Mouse (Mus musculus): ENCODE results near the gene Fndc4. TPM values are rescaled to one million over a fixed set of nuclear protein-coding genes. Genes with fewer than 3 reads are reported as not detected.

The Fndc4 gene
- polyA plus RNA-seq, 1 experiment from 2014 or later: 42.8 TPM

- WGBS: 86% methylated on average over 3 of the region's 3 CpGs
- no peak for ATAC-seq (ENCODE audit: low FRiP score, low TSS enrichment)
- no peak overlapping the region for H3K27ac ChIP-seq (ENCODE audit: low read depth, low read length)
- no peaks in the 10 kb centered on the region for H3K27me3 ChIP-seq (ENCODE audit: control insufficient read depth, insufficient read depth, low read length)
- no peak overlapping the region for H3K4me3 ChIP-seq (ENCODE audit: low read length)
- no peaks in the 10 kb centered on the region for H3K9me3 ChIP-seq (ENCODE audit: control insufficient read depth, low read length)
- peaks cover 3% of the 10 kb centered on the region; the same call in 1 of the 2 replicates for H3K36me3 ChIP-seq (ENCODE audit: control insufficient read depth, insufficient read depth, low read length)
- H3K9ac ChIP-seq (ENCODE audit: low read depth, low read length): no peak overlapping the region
- H3K4me2 ChIP-seq (replicated peaks; ENCODE audit: low read depth, low read length): no peak overlapping the region
- peaks cover 9% of the 10 kb centered on the region; the same call in 1 of the 2 replicates for H3K4me1 ChIP-seq (ENCODE audit: control insufficient read depth, insufficient read depth, low read length)
Measured at GRCm38 (mm10) chr5:31297981-31298380, 2.1 kb upstream of the Fndc4 start.

GRCm38 (mm10) chr5:31297047-31297757 is 1.3 kb upstream of the Fndc4 start, which contains the start of gene Gckr:
Gene Gckr, plus strand, starts transcription at chr5:31297443.
- Histone ChIP-seq H3K4me2 (replicated peaks; ENCODE audit: low read depth, low read length) (peak within 1 kb of the TSS; percentile 88; the same call in 1 of the 2 replicates), H3K27ac (ENCODE audit: low read depth, low read length) (no peak within 1 kb of the TSS), H3K4me1 (ENCODE audit: control insufficient read depth, insufficient read depth, low read length) (peaks cover 9% of the 10 kb centered on the region; the same call in 1 of the 2 replicates), H3K27me3 (ENCODE audit: control insufficient read depth, insufficient read depth, low read length) (no peaks in the 10 kb centered on the region), H3K9ac (ENCODE audit: low read depth, low read length) (no peak within 1 kb of the TSS), H3K36me3 (ENCODE audit: control insufficient read depth, insufficient read depth, low read length) (peaks cover 3% of the 10 kb centered on the region; the same call in 1 of the 2 replicates), H3K9me3 (ENCODE audit: control insufficient read depth, low read length) (no peaks in the 10 kb centered on the region), H3K4me3 (ENCODE audit: low read length) (no peak within 1 kb of the TSS)
- ATAC-seq (ENCODE audit: low FRiP score, low TSS enrichment): no peak
- WGBS: 75% methylated on average over 13 of the region's 13 CpGs

- peak overlapping the region; percentile 88 for H3K4me2 ChIP-seq (replicated peaks; ENCODE audit: low read depth, low read length)
- peak overlapping the region; percentile 83 for H3K4me3 ChIP-seq (ENCODE audit: low read length)
- peaks cover 9% of the 10 kb centered on the region; the same call in 1 of the 2 replicates for H3K4me1 ChIP-seq (ENCODE audit: control insufficient read depth, insufficient read depth, low read length)
- ATAC-seq (ENCODE audit: low FRiP score, low TSS enrichment): peak; percentile 45
- WGBS: 4% methylated on average over 28 of the region's 29 CpGs
- peaks cover 3% of the 10 kb centered on the region; the same call in 1 of the 2 replicates for H3K36me3 ChIP-seq (ENCODE audit: control insufficient read depth, insufficient read depth, low read length)
- no peaks in the 10 kb centered on the region for H3K9me3 ChIP-seq (ENCODE audit: control insufficient read depth, low read length)
- no peaks in the 10 kb centered on the region for H3K27me3 ChIP-seq (ENCODE audit: control insufficient read depth, insufficient read depth, low read length)
- H3K9ac ChIP-seq (ENCODE audit: low read depth, low read length): peak overlapping the region; percentile 88
- no peak overlapping the region; the same call in 1 of the 2 replicates for H3K27ac ChIP-seq (ENCODE audit: low read depth, low read length)
Measured at GRCm38 (mm10) chr5:31294964-31295605, 795 bp downstream of the Fndc4 start.

- no peaks in the 10 kb centered on the region for H3K27me3 ChIP-seq (ENCODE audit: control insufficient read depth, insufficient read depth, low read length)
- H3K36me3 ChIP-seq (ENCODE audit: control insufficient read depth, insufficient read depth, low read length): peaks cover 11% of the 10 kb centered on the region
- 2% methylated on average over 9 of the region's 9 CpGs for WGBS
- H3K4me1 ChIP-seq (ENCODE audit: control insufficient read depth, insufficient read depth, low read length): peaks cover 13% of the 10 kb centered on the region; the same call in 1 of the 2 replicates
- H3K4me3 ChIP-seq (ENCODE audit: low read length): peak overlapping the region; percentile 59
- H3K9me3 ChIP-seq (ENCODE audit: control insufficient read depth, low read length): no peaks in the 10 kb centered on the region
- ATAC-seq (ENCODE audit: low FRiP score, low TSS enrichment): no peak; the same call in 1 of the 2 replicates
- peak overlapping the region; percentile 81 for H3K4me2 ChIP-seq (replicated peaks; ENCODE audit: low read depth, low read length)
- peak overlapping the region; percentile 62; the same call in 1 of the 2 replicates for H3K9ac ChIP-seq (ENCODE audit: low read depth, low read length)
- peak overlapping the region; percentile 60; the same call in 1 of the 2 replicates for H3K27ac ChIP-seq (ENCODE audit: low read depth, low read length)
Measured at GRCm38 (mm10) chr5:31291361-31291688, 4.6 kb downstream of the Fndc4 start.

GRCm38 (mm10) chr5:31290521-31291360 is 5.1 kb downstream of the Fndc4 start, which contains the start of gene Ift172:
Gene Ift172, minus strand, starts transcription at chr5:31291116.
- H3K4me2 ChIP-seq (replicated peaks; ENCODE audit: low read depth, low read length): peak within 1 kb of the TSS; percentile 81
- no peaks in the 10 kb centered on the region for H3K9me3 ChIP-seq (ENCODE audit: control insufficient read depth, low read length)
- H3K9ac ChIP-seq (ENCODE audit: low read depth, low read length): peak within 1 kb of the TSS; percentile 62
- peaks cover 17% of the 10 kb centered on the region for H3K36me3 ChIP-seq (ENCODE audit: control insufficient read depth, insufficient read depth, low read length)
- peaks cover 10% of the 10 kb centered on the region; the same call in 1 of the 2 replicates for H3K4me1 ChIP-seq (ENCODE audit: control insufficient read depth, insufficient read depth, low read length)
- peak within 1 kb of the TSS; percentile 77 for H3K27ac ChIP-seq (ENCODE audit: low read depth, low read length)
- 3% methylated on average over 45 of the region's 45 CpGs for WGBS
- ATAC-seq (ENCODE audit: low FRiP score, low TSS enrichment): peak; percentile 92
- no peaks in the 10 kb centered on the region for H3K27me3 ChIP-seq (ENCODE audit: control insufficient read depth, insufficient read depth, low read length)
- H3K4me3 ChIP-seq (ENCODE audit: low read length): peak within 1 kb of the TSS; percentile 59

GRCm38 (mm10) chr5:31289626-31290230 is 6.2 kb downstream of the Fndc4 start:
- ATAC-seq (ENCODE audit: low FRiP score, low TSS enrichment): no peak
- Histone ChIP-seq H3K27ac (ENCODE audit: low read depth, low read length) (no peak overlapping the region), H3K4me3 (ENCODE audit: low read length) (peak overlapping the region; percentile 59), H3K9ac (ENCODE audit: low read depth, low read length) (peak overlapping the region; percentile 62; the same call in 1 of the 2 replicates), H3K36me3 (ENCODE audit: control insufficient read depth, insufficient read depth, low read length) (peaks cover 26% of the 10 kb centered on the region), H3K27me3 (ENCODE audit: control insufficient read depth, insufficient read depth, low read length) (no peaks in the 10 kb centered on the region), H3K4me2 (replicated peaks; ENCODE audit: low read depth, low read length) (peak overlapping the region; percentile 81; the same call in 1 of the 2 replicates), H3K9me3 (ENCODE audit: control insufficient read depth, low read length) (no peaks in the 10 kb centered on the region), H3K4me1 (ENCODE audit: control insufficient read depth, insufficient read depth, low read length) (peaks cover 8% of the 10 kb centered on the region; the same call in 1 of the 2 replicates)
- WGBS: 88% methylated on average over 3 of the region's 3 CpGs

- H3K4me3 ChIP-seq (ENCODE audit: low read length): no peak overlapping the region
- H3K4me1 ChIP-seq (ENCODE audit: control insufficient read depth, insufficient read depth, low read length): peaks cover 4% of the 10 kb centered on the region; the same call in 1 of the 2 replicates
- no peak for ATAC-seq (ENCODE audit: low FRiP score, low TSS enrichment)
- 81% methylated on average over 3 of the region's 3 CpGs for WGBS
- H3K4me2 ChIP-seq (replicated peaks; ENCODE audit: low read depth, low read length): no peak overlapping the region
- no peak overlapping the region for H3K9ac ChIP-seq (ENCODE audit: low read depth, low read length)
- no peak overlapping the region for H3K27ac ChIP-seq (ENCODE audit: low read depth, low read length)
- H3K27me3 ChIP-seq (ENCODE audit: control insufficient read depth, insufficient read depth, low read length): no peaks in the 10 kb centered on the region
- no peaks in the 10 kb centered on the region for H3K9me3 ChIP-seq (ENCODE audit: control insufficient read depth, low read length)
- H3K36me3 ChIP-seq (ENCODE audit: control insufficient read depth, insufficient read depth, low read length): peaks cover 31% of the 10 kb centered on the region
Measured at GRCm38 (mm10) chr5:31288655-31289054, 7.2 kb downstream of the Fndc4 start.

GRCm38 (mm10) chr5:31288225-31288624 is 7.7 kb downstream of the Fndc4 start:
- H3K9me3 ChIP-seq (ENCODE audit: control insufficient read depth, low read length): no peaks in the 10 kb centered on the region
- H3K9ac ChIP-seq (ENCODE audit: low read depth, low read length): no peak overlapping the region
- ATAC-seq (ENCODE audit: low FRiP score, low TSS enrichment): no peak
- H3K27me3 ChIP-seq (ENCODE audit: control insufficient read depth, insufficient read depth, low read length): no peaks in the 10 kb centered on the region
- no peak overlapping the region for H3K4me3 ChIP-seq (ENCODE audit: low read length)
- H3K27ac ChIP-seq (ENCODE audit: low read depth, low read length): no peak overlapping the region
- peaks cover 36% of the 10 kb centered on the region for H3K36me3 ChIP-seq (ENCODE audit: control insufficient read depth, insufficient read depth, low read length)
- 84% methylated on average over 4 of the region's 4 CpGs for WGBS
- H3K4me2 ChIP-seq (replicated peaks; ENCODE audit: low read depth, low read length): no peak overlapping the region
- peaks cover 4% of the 10 kb centered on the region; the same call in 1 of the 2 replicates for H3K4me1 ChIP-seq (ENCODE audit: control insufficient read depth, insufficient read depth, low read length)

Measured in kidney, embryonic 14.5 days (tissue).